Mouse (Mus musculus) MEL (cell line): Measurements from ENCODE around the gene Prol1.

Experiments used
- CHD2 ChIP-seq: IDR thresholded peaks from 2 replicates; pipeline ENCODE4 v1.6.1; 2011; ENCODE audit warnings: low read length, improper control_type of control experiment
- CTCF ChIP-seq, 3 experiments: IDR thresholded peaks in 2 of 3; conservative IDR thresholded peaks in 1 of 3; 2 replicates each; pipeline ENCODE4 v1.5.1; 2011 to 2012; ENCODE audit warnings: low read length in 3 of 3, low read depth in 2 of 3, mild to moderate bottlenecking in 2 of 3, improper control_type of control experiment in 1 of 3, inconsistent platforms in 1 of 3, mixed read lengths in 1 of 3, moderate library complexity in 1 of 3; ENCODE audit not compliant: control insufficient read depth in 1 of 3, insufficient read depth in 1 of 3, poor library complexity in 1 of 3, severe bottlenecking in 1 of 3
- ETS1 ChIP-seq: IDR thresholded peaks from 2 replicates; pipeline ENCODE4 v1.6.1; 2012; ENCODE audit warnings: low read depth, mild to moderate bottlenecking, inconsistent platforms, low read length, improper control_type of control experiment, moderate library complexity
- GATA1 ChIP-seq: IDR thresholded peaks from 2 replicates; pipeline ENCODE4 v1.6.1; 2011; ENCODE audit warnings: low read depth, low read length, improper control_type of control experiment
- MAX ChIP-seq: IDR thresholded peaks from 2 replicates; pipeline ENCODE4 v1.6.1; 2011; ENCODE audit warnings: low read length, improper control_type of control experiment
- MXI1 ChIP-seq: IDR thresholded peaks from 2 replicates; pipeline ENCODE4 v1.6.1; 2011; ENCODE audit warnings: mild to moderate bottlenecking, low read depth, low read length, improper control_type of control experiment
- POLR2A ChIP-seq, 2 experiments: IDR thresholded peaks; 2 replicates each; pipeline ENCODE4 v1.6.1; 2011 to 2012; ENCODE audit warnings: low read length in 2 of 2, mild to moderate bottlenecking in 2 of 2, control low read depth in 1 of 2, improper control_type of control experiment in 1 of 2, low read depth in 1 of 2, moderate library complexity in 1 of 2; ENCODE audit not compliant: control insufficient read depth in 1 of 2, insufficient read depth in 1 of 2, poor library complexity in 1 of 2
- USF1 ChIP-seq: IDR thresholded peaks from 2 replicates; pipeline ENCODE4 v1.6.1; 2014; ENCODE audit warnings: low read depth, mild to moderate bottlenecking, inconsistent platforms, low read length, improper control_type of control experiment, moderate library complexity
- ZC3H11A ChIP-seq: IDR thresholded peaks from 2 replicates; pipeline ENCODE4 v1.6.1; 2012; ENCODE audit warnings: low read depth, mild to moderate bottlenecking, inconsistent platforms, low read length, improper control_type of control experiment

- no peak for TF ChIP-seq CTCF (IDR thresholded peaks at IDR 0.05 in 2 of 3, conservative IDR thresholded peaks at IDR 0.05 in 1 of 3; ENCODE audit: control insufficient read depth in 1 of 3, insufficient read depth in 1 of 3, low read depth in 2 of 3, low read length in 3 of 3, poor library complexity in 1 of 3, severe bottlenecking in 1 of 3)
- no peak for TF ChIP-seq MXI1
- no peak for TF ChIP-seq ZC3H11A
- no peak for TF ChIP-seq POLR2A (IDR thresholded peaks at IDR 0.05; ENCODE audit: control insufficient read depth in 1 of 2, insufficient read depth in 1 of 2, low read depth in 1 of 2, low read length in 2 of 2, poor library complexity in 1 of 2)
- TF ChIP-seq MAX = no peak
- no peak for TF ChIP-seq CHD2
- no peak for TF ChIP-seq ETS1
- TF ChIP-seq USF1 = no peak
- no peak for TF ChIP-seq GATA1
These were observed 49.8 kb downstream of the Prol1 start for GRCm38 (mm10) chr5:88366886-88367285.
